Mouse (Mus musculus): ENCODE data around the gene Plaur.

Gene Plaur

GRCm38 (mm10) chr7:24446697-24447340, 15.5 kb upstream of the Plaur start:
- DNase-seq = no peak

- no peak for DNase-seq
These were observed 13.3 kb upstream of the Plaur start for GRCm38 (mm10) chr7:24448782-24449517.

DNA sequence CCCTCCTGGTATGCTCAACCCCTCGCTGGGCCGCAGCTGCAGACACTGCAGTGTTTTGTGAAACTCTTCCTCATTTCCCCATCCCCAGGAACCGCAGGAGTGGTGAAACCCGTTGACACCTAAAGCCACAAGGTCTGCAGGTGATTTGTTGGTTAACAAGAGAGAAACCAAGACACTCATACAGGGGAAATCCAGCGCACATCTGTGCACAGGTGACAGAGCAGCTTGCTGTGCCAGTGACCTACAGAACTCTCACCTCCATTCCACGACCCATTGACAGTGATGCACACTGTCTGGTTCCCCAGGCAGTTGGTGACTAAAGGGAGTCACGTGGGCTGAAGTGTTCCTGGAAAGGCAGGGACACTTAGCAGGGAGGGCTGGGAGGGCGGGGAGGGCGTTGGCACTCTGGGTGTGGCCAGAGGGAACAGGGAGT, 11.7 kb upstream of the Plaur start:
- DNase-seq = no peak

DNA sequence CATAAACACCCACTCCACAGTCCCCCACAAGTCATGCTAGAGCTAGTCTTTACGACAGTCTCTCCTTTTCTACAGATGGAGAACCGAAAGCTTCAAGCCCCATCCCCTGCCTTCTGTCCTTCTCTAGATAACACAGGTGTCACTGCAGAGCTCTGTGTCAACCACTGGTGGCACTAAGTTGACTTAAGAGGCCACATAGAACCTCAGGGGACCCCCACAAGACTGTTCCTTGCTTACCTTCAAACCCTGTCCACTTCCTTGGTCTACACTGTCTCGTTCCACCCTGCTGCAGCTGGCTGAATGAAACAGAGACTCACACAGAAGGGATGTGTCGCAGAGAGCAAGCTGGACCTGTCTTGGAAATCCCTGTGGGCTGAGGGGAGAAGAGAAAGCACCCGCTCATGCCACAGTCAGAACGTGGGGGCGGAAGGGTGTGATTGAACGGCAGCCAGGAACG, 10.4 kb upstream of the Plaur start, which contains the start of gene Irgc1:
Gene Irgc1, minus strand, starts transcription at position 443 of the 457 bp plus-strand sequence.
- no peak for DNase-seq

- DNase-seq = no peak
These were observed 8.1 kb upstream of the Plaur start for GRCm38 (mm10) chr7:24454199-24454598.

DNA sequence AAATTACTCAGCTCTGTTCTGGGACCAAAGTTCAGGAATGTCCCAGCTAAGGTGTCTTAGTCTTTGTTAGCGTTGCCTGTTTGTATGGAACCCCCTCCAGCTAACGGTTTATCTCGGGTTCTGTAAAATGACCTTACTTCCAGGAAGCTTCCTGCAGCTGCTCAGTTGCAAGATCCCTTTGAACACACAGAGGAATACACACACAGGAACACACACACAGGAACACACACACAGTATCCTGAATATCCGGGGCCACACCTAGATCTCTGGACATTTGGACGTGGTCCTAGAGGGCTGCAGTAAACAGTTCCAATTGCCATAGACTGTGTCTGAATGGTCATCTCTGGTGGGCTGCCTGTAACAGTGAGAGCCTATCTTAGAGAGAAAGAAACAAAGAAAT, 6.6 kb upstream of the Plaur start:
- DNase-seq = peak; percentile 48 to 69

- peak; percentile 47 to 52 for DNase-seq
These were observed 4.4 kb upstream of the Plaur start for GRCm38 (mm10) chr7:24457726-24458370.

DNA sequence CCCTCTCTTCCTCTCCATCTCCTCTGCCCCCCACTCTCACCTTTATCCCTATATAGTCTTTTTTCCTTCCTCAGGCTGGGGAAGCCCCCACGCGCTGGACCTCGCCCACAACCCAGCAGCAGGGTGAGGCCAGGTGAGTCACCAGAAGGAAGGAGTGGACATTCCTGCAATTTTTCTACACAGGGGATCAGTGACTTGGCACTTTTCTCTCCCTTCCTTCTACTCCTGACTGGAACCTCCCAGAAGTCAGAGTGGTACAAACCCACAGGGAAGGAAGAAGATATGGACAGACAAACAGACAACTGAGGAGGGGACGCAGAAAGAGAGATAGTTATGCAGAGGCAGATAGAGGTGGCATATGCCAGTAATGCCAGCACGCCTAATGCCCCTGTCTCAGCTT, 2.8 kb upstream of the Plaur start:
- peak; percentile 51 to 53 for DNase-seq

DNA sequence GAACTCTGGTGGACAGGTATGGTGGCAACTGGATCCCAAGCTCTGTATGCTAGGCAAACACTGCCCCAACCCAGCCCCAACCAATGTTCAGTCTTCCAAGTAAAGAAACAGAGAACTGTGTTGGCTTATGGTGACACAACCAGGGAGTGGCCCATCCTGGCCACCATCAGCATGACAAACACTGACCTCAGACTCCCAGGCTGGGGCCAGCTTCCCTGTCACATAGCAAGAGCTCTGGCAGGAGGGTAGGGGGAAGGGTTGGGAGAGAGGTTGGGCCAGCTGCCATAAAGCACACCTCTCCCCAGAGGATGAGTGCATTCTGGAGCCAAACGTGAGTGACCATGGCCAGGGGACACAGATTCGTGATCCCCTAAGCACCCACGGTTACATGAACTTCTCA, 2.4 kb upstream of the Plaur start:
- DNase-seq = peak; percentile 83 to 89

GRCm38 (mm10) chr7:24461376-24462051, 770 bp upstream of the Plaur start:
- peak; percentile 76 to 85 for DNase-seq

- DNase-seq = no peak
These were observed 4.6 kb downstream of the Plaur start for GRCm38 (mm10) chr7:24466835-24467234.

DNA sequence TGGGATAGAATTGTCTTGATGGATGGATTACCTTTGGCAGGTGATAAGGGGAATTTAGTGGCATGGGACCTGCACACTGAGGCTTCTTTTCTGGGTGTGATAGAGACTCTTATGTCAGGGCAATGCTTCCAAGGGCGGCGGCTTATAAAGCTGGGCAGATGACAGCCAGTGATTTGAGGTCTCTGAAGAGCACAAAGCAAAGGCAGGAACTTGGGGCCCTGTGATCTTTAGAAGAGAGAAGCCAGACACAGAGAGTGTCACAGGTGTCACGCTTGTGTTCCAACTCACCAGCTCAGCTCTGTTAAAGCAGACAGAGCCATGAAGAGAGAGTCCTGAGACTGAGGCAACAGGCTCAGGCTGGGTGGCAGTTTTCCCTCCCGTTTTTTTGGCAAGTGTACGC, 5.6 kb downstream of the Plaur start:
- no peak for DNase-seq

DNA sequence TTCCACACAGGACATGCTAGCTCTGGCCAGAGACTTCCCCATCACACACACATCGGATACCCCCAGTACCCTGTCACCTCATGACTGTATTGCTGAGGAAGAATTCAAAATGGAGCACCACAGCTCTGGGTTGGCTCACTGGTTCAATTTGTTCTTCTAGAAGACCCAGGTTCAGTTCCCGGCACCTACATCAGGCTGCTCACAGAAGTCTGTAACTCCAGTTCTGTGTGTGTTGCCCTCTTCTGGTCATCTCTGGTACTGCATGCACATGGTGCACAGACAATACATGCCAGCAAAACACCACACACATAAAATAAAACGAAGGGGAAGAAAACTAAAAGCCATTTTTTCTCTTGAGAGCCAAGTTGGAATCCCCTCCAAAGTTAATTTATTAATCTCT, 6.8 kb downstream of the Plaur start:
- no peak for DNase-seq

GRCm38 (mm10) chr7:24470356-24470755, 8.1 kb downstream of the Plaur start:
- DNase-seq = peak; percentile 34 to 49

GRCm38 (mm10) chr7:24472442-24472841, 10.2 kb downstream of the Plaur start:
- no peak for DNase-seq

DNA sequence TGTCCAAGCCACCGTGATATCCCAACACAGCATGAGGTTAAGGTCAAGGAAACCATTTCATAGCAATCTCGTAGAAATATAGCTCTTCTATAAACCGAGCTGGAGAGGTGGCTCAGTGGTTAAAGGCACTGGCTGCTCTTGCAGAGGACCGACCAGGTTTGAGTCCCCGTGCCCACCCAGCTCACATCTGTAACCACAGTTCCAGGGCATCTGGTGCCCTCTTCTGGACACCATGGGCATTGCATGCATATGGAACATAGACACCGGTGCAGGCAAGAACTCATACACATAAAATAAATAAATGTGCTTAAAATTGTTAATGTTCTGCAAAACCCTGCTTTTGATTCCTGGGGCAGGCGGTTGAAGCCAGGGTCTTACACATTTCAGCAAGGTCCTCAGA, 10.7 kb downstream of the Plaur start:
- DNase-seq = no peak

- DNase-seq = peak; percentile 51 to 53
These were observed 11.7 kb downstream of the Plaur start for GRCm38 (mm10) chr7:24473913-24474529.

DNA sequence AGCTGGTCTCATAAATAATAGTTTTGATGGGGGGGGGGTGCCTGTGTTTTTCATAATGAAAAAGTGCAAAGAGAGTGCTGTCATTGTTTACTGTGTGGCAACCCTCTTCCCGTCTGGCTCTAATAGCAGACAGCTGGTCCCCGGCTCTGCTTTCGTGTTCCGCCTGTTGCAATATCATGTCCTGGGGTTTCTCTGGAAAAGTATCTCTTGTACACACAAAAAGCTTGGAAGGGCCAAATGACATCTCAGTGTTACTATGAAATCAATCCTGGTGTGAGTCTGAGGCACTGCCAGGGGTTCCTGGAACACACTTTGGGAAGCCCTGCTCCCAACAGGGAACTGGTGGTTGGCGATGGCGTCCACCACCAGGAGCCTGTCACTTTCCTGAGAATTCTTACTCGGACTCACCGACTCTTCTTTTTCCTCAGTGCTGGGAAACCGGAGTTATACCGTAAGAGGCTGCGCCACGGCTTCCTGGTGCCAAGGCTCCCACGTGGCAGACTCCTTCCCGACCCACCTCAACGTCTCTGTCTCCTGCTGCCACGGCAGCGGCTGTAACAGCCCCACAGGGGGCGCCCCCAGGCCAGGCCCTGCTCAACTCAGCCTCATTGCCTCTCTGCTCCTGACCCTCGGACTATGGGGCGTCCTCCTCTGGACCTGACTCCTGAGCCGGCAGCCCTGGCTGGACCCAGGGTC, 12.7 kb downstream of the Plaur start:
- DNase-seq = no peak

DNA sequence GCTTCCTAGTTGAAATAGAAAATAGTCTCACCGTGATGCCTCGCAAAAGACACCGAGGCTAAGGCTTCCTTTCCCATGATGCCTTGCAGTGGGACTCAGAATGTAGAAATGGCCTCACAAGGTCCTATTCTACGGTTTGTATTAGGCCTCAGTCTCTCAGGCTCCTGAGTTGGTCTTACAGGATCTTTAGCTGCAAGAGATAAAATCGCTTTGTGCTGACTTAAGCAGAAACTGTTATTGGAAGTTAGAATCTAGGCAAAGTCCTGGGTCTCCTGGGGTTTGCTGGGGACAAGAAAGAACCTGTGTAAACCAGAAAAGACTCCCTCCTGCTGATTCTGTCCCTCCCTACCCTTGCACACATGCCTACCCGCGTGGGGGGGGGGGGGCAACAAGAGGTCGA, 14.1 kb downstream of the Plaur start:
- no peak for DNase-seq

DNA sequence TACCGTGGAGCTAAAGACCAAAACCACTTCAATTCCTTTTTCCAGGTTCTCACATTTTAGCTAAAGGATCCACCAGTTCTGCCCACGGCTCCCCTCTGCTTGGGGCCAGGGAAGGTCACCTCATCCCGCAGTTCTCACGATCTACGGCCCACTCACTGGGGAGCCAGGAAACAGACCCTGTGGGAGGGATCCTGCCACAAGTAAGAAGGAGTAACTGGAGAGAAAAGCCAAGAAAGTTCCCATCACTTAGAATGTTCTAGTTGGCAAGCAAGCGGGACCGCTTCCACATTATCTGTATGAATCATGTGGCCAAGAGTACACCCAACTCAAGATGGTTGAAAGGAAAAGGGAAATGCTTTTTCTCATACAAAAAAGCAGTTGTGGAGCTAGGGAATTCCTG, 14.6 kb downstream of the Plaur start:
- DNase-seq = no peak

- DNase-seq = no peak
These were observed 16.6 kb downstream of the Plaur start for GRCm38 (mm10) chr7:24478911-24479310.

DNA sequence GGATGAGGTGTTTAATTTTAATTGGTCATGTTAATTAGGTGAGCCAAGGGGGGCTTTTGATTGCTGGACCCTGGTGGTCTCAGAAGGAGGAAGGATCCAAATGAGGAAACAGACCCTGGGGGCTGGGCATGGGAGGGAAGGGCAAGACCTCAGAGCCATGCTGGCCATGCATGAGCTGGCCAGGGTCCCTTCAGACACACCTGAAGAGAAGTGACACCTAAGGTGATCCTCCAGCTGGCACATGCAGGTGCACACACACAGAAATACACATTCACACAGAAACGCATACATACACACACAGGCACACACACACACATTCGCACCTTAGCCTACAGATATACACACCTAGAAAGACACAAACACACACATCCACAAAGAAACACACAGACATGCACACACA, 17.4 kb downstream of the Plaur start:
- no peak for DNase-seq

Measured in lung, adult 18-20 months (tissue).